Comparison of ENCODE assay signal across 10 mouse cellular contexts in genomic region chr5:36474283-36474682, GRCm38 (mm10). TPM values are rescaled to one million over a fixed set of nuclear protein-coding genes. Genes with fewer than 3 reads are reported as not detected.
DNase-seq lines count a peak whose midpoint lies in the region; ATAC-seq lines count a peak whose summit lies in the region.
"Had no signal": no experiment of that assay in that cellular context is flagged by ENCODE, and none has a peak within 500 bp of the region (broad histone marks: within the 10 kb centered on the region; RNA-seq: fewer than 3 reads in every experiment).

No protein-coding gene starts in this region.

- H3K9me3 ChIP-seq in midbrain, embryonic 11.5 days (ENCODE audit: control insufficient read depth, low read length): no peaks in the 10 kb centered on the region
- H3K9me3 ChIP-seq in midbrain, embryonic 16.5 days (replicated peaks; ENCODE audit: control insufficient read depth, low read length, poor library complexity, severe bottlenecking): no peaks in the 10 kb centered on the region
- H3K9me3 ChIP-seq in embryonic facial prominence, embryonic 10.5 days: no peaks in the 10 kb centered on the region
- H3K9me3 ChIP-seq: neural tube, embryonic 13.5 days had no signal

- 78% methylated on average over 5 of the region's 5 CpGs for WGBS in midbrain, embryonic 11.5 days
- WGBS in midbrain, embryonic 16.5 days: 87% methylated on average over 5 of the region's 5 CpGs
- 84% methylated on average over 5 of the region's 5 CpGs for WGBS in embryonic facial prominence, embryonic 10.5 days

- intact Hi-C loops in heart, postnatal 36 days (cut with DNase I): no loop called here

- no peak overlapping the region for H3K27ac ChIP-seq in midbrain, embryonic 11.5 days (ENCODE audit: low read depth, low read length)
- H3K27ac ChIP-seq in midbrain, embryonic 16.5 days (ENCODE audit: low read length): no peak overlapping the region
- H3K27ac ChIP-seq in embryonic facial prominence, embryonic 10.5 days (replicated peaks): no peak overlapping the region
- H3K27ac ChIP-seq: neural tube, embryonic 13.5 days had no signal

- no peaks in the 10 kb centered on the region for H3K27me3 ChIP-seq in midbrain, embryonic 11.5 days (ENCODE audit: control insufficient read depth, insufficient read depth, low read length)
- H3K27me3 ChIP-seq in midbrain, embryonic 16.5 days (ENCODE audit: control insufficient read depth, insufficient read depth, low read depth, low read length): no peaks in the 10 kb centered on the region
- no peaks in the 10 kb centered on the region for H3K27me3 ChIP-seq in embryonic facial prominence, embryonic 10.5 days (replicated peaks; ENCODE audit: low read depth, poor library complexity, severe bottlenecking)
- H3K27me3 ChIP-seq: neural tube, embryonic 13.5 days had no signal

- H3K4me1 ChIP-seq in midbrain, embryonic 11.5 days (ENCODE audit: control insufficient read depth, insufficient read depth, low read length): peaks cover 2% of the 10 kb centered on the region; the same call in 1 of the 2 replicates
- no peaks in the 10 kb centered on the region for H3K4me1 ChIP-seq in midbrain, embryonic 16.5 days (ENCODE audit: control insufficient read depth, insufficient read depth, low read length)
- H3K4me1 ChIP-seq in embryonic facial prominence, embryonic 10.5 days: no peaks in the 10 kb centered on the region

- peaks cover 12% of the 10 kb centered on the region; the same call in 1 of the 2 replicates for H3K36me3 ChIP-seq in midbrain, embryonic 11.5 days (ENCODE audit: control insufficient read depth, insufficient read depth, low read length)
- H3K36me3 ChIP-seq in midbrain, embryonic 16.5 days (ENCODE audit: control insufficient read depth, insufficient read depth, low read length): peaks cover 31% of the 10 kb centered on the region
- peaks cover 75% of the 10 kb centered on the region for H3K36me3 ChIP-seq in embryonic facial prominence, embryonic 10.5 days (replicated peaks)

- no peak overlapping the region for H3K4me2 ChIP-seq in midbrain, embryonic 11.5 days
- no peak overlapping the region for H3K4me2 ChIP-seq in midbrain, embryonic 16.5 days (ENCODE audit: low read length)
- H3K4me2 ChIP-seq: neural tube, embryonic 13.5 days had no signal

- H3K4me3 ChIP-seq in midbrain, embryonic 11.5 days (ENCODE audit: low read depth, low read length): no peak overlapping the region
- H3K4me3 ChIP-seq in midbrain, embryonic 16.5 days (ENCODE audit: low read depth, low read length): no peak overlapping the region
- no peak overlapping the region for H3K4me3 ChIP-seq in embryonic facial prominence, embryonic 10.5 days
- H3K4me3 ChIP-seq: erythroblast, embryonic 14.5 days; neural tube, embryonic 13.5 days had no signal

- peak; percentile 95 for DNase-seq in midbrain, embryonic 11.5 days (ENCODE audit: low spot score, missing footprints)
- DNase-seq in adrenal gland, postnatal 14 days: peak; percentile 86
- peak; percentile 69 for DNase-seq in embryonic facial prominence, embryonic 10.5 days (ENCODE audit: low spot score)
- DNase-seq in heart, postnatal 36 days: peak; percentile 70 to 75
- peak; percentile 58 to 68 for DNase-seq in layer of hippocampus, postnatal 14 days (ENCODE audit: low spot score in 2 of 2)
- peak; percentile 67 to 73 for DNase-seq in spleen, postnatal 36 days (ENCODE audit: low spot score in 2 of 2)

- peak; percentile 59; the same call in 1 of the 2 replicates for ATAC-seq in midbrain, embryonic 11.5 days (ENCODE audit: low FRiP score)
- no peak for ATAC-seq in midbrain, embryonic 16.5 days
- ATAC-seq in megakaryocyte, adult 5-6 weeks (ENCODE audit: poor library complexity, severe bottlenecking): peak; percentile 91

- no peak overlapping the region for H3K9ac ChIP-seq in midbrain, embryonic 11.5 days (ENCODE audit: low read length)
- H3K9ac ChIP-seq in midbrain, embryonic 16.5 days (ENCODE audit: low read depth, low read length): no peak overlapping the region
- H3K9ac ChIP-seq: neural tube, embryonic 13.5 days had no signal

RNA-seq across cellular contexts. Expression of gene Grpel1, which starts 9.5 kb away (rescaled TPM):
- 58.0 and 58.5 TPM in 2 replicates for polyA plus RNA-seq in midbrain, embryonic 11.5 days (2014; fragmentation: Nextera tagmentation; extraction: Ambion mirVana)
- polyA plus RNA-seq in midbrain, embryonic 16.5 days (2015; fragmentation: Nextera tagmentation; extraction: Ambion mirVana): 41.3 and 42.9 TPM in 2 replicates
- 93.6 and 94.2 TPM in 2 replicates for total RNA-seq in adrenal gland, postnatal 14 days (2021)
- polyA plus RNA-seq in embryonic facial prominence, embryonic 10.5 days (2016; fragmentation: Nextera tagmentation; extraction: Ambion mirVana): 59.8 and 62.2 TPM in 2 replicates
- total RNA-seq in heart, postnatal 36 days (2021): 10 to 100 TPM; 63.0 to 63.2 TPM
- 10 to 100 TPM; 20.2 to 21.4 TPM for total RNA-seq in layer of hippocampus, postnatal 14 days (2021)
- 24.3 and 24.7 TPM in 2 replicates for total RNA-seq in megakaryocyte, adult 5-6 weeks (2015)
- total RNA-seq in megakaryocyte, adult 5-6 weeks (2017): 21.9 and 24.3 TPM in 2 replicates

RNA-seq across cellular contexts. Expression of gene Tada2b, which starts 9.8 kb away (rescaled TPM):
- polyA plus RNA-seq in midbrain, embryonic 11.5 days (2014; fragmentation: Nextera tagmentation; extraction: Ambion mirVana): 3.7 and 4.6 TPM in 2 replicates
- polyA plus RNA-seq in midbrain, embryonic 16.5 days (2015; fragmentation: Nextera tagmentation; extraction: Ambion mirVana): 2.9 and 3.2 TPM in 2 replicates
- total RNA-seq in adrenal gland, postnatal 14 days (2021): 36.4 and 37.6 TPM in 2 replicates
- polyA plus RNA-seq in embryonic facial prominence, embryonic 10.5 days (2016; fragmentation: Nextera tagmentation; extraction: Ambion mirVana): 1.3 and 1.7 TPM in 2 replicates
- total RNA-seq in heart, postnatal 36 days (2021): 10 to 100 TPM; 13.3 to 15.0 TPM
- 10 to 100 TPM; 33.0 to 33.5 TPM for total RNA-seq in layer of hippocampus, postnatal 14 days (2021)
- total RNA-seq in megakaryocyte, adult 5-6 weeks (2015): 12.0 and 14.0 TPM in 2 replicates
- total RNA-seq in megakaryocyte, adult 5-6 weeks (2017): 16.5 and 23.3 TPM in 2 replicates

RNA-seq across cellular contexts. Expression of gene Ccdc96, which starts 10.1 kb away (rescaled TPM):
- 4.1 and 4.2 TPM in 2 replicates for polyA plus RNA-seq in midbrain, embryonic 11.5 days (2014; fragmentation: Nextera tagmentation; extraction: Ambion mirVana)
- polyA plus RNA-seq in midbrain, embryonic 16.5 days (2015; fragmentation: Nextera tagmentation; extraction: Ambion mirVana): 3.8 and 4.3 TPM in 2 replicates
- 0.49 and 0.52 TPM in 2 replicates for total RNA-seq in adrenal gland, postnatal 14 days (2021)
- 1.9 and 2.0 TPM in 2 replicates for polyA plus RNA-seq in embryonic facial prominence, embryonic 10.5 days (2016; fragmentation: Nextera tagmentation; extraction: Ambion mirVana)
- total RNA-seq in heart, postnatal 36 days (2021): under 1 TPM; 0.19 to 0.33 TPM
- total RNA-seq in layer of hippocampus, postnatal 14 days (2021): 1 to 10 TPM; 1.6 to 2.3 TPM
- 0.57 TPM in 1 of 2 replicates, not detected in the other for total RNA-seq in megakaryocyte, adult 5-6 weeks (2015)
- total RNA-seq in megakaryocyte, adult 5-6 weeks (2017): 0.08 and 0.18 TPM in 2 replicates
